ENCODE assay signal across 17 mouse cellular contexts in the genomic region with DNA sequence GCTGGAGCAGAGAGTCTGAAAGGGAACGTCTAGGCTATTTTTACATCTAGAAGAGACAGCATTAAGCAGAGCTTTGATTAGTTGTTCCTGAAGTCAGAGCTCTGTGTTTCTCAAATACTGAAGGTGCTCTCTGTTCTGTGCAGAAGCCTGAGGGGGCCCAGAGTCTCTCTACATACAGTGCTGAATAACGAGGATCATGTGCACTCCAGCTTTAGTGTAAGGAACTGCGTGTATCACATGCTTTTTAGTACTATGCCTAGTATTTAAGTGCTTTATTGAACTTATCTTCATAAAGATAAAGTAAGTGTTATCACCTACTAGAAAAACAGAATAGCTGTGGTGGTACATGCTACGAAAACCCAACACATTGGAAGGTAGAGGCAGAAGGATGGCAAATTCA.
"Had no signal": no experiment of that assay in that cellular context is flagged by ENCODE, and none has a peak within 500 bp of the region (broad histone marks: within the 10 kb centered on the region; RNA-seq: fewer than 3 reads in every experiment).

No protein-coding gene starts in this region.

- H3K4me2 ChIP-seq: lung, embryonic 15.5 days; midbrain, embryonic 11.5 days; midbrain, embryonic 13.5 days; midbrain, embryonic 15.5 days; neural tube, embryonic 12.5 days; stomach, embryonic 15.5 days had no signal

- H3K9ac ChIP-seq: lung, embryonic 15.5 days; midbrain, embryonic 13.5 days; midbrain, embryonic 15.5 days; neural tube, embryonic 12.5 days; stomach, embryonic 15.5 days had no signal

- H3K27ac ChIP-seq: lung, embryonic 15.5 days; macrophage; midbrain, embryonic 13.5 days; midbrain, embryonic 15.5 days; neural tube, embryonic 12.5 days; stomach, embryonic 15.5 days; stomach, postnatal 0 days had no signal

- H3K4me3 ChIP-seq: lung, embryonic 15.5 days; megakaryocyte, embryonic 14.5 days; midbrain, embryonic 13.5 days; midbrain, embryonic 15.5 days; neural tube, embryonic 12.5 days; stomach, embryonic 15.5 days had no signal

- H3K36me3 ChIP-seq: lung, embryonic 15.5 days; midbrain, embryonic 13.5 days; midbrain, embryonic 15.5 days; neural tube, embryonic 12.5 days; stomach, embryonic 15.5 days had no signal

- H3K4me1 ChIP-seq: lung, embryonic 15.5 days; megakaryocyte, embryonic 14.5 days; midbrain, embryonic 13.5 days; midbrain, embryonic 15.5 days; neural tube, embryonic 12.5 days; stomach, embryonic 15.5 days had no signal

- H3K27me3 ChIP-seq: lung, embryonic 15.5 days; megakaryocyte, embryonic 14.5 days; midbrain, embryonic 13.5 days; midbrain, embryonic 15.5 days; neural tube, embryonic 12.5 days; stomach, embryonic 15.5 days had no signal

- ATAC-seq: lung, postnatal 0 days; midbrain, embryonic 13.5 days; midbrain, embryonic 15.5 days had no signal

- DNase-seq: lung, adult 2 months; lung, postnatal 14 days; lung, postnatal 36 days; right cerebral cortex, postnatal 14 days; thymus, adult 2 months; thymus, postnatal 25 days; thymus, postnatal 4 days had no signal

- H3K9me3 ChIP-seq: midbrain, embryonic 13.5 days; midbrain, embryonic 15.5 days; neural tube, embryonic 12.5 days; stomach, embryonic 15.5 days had no signal
